Mouse (Mus musculus) embryo, embryonic 11.5 days (tissue): ENCODE measurements around the gene Hdac9.
"Not testable (repeated sequence)": the region's sequence is repeated elsewhere in the genome, so short reads cannot be mapped to it uniquely, and the experiment has no call there.

Source experiments
- DNase-seq: peaks from one replicate; pipeline ENCODE4 v3.0.0-alpha.2; 2012; ENCODE audit warnings: low read depth, low spot score

The Hdac9 gene

GRCm38 (mm10) chr12:34092953-34093352, 823.9 kb downstream of the Hdac9 start:
- no peak for DNase-seq

- no peak for DNase-seq
Observed at GRCm38 (mm10) chr12:34091851-34092250, 825.0 kb downstream of the Hdac9 start.

- DNase-seq: peak; percentile 5
Observed at GRCm38 (mm10) chr12:34087292-34087942, 829.5 kb downstream of the Hdac9 start.

- no peak for DNase-seq
Observed at GRCm38 (mm10) chr12:34076981-34077380, 839.9 kb downstream of the Hdac9 start.

- DNase-seq: no peak
Observed at GRCm38 (mm10) chr12:34075805-34076509, 840.9 kb downstream of the Hdac9 start.

- DNase-seq: no peak
Observed at GRCm38 (mm10) chr12:34052508-34052907, 864.4 kb downstream of the Hdac9 start.

- DNase-seq: no peak
Observed at GRCm38 (mm10) chr12:34052036-34052435, 864.9 kb downstream of the Hdac9 start.

- DNase-seq: no peak
Observed at GRCm38 (mm10) chr12:34051112-34051511, 865.8 kb downstream of the Hdac9 start.

- no peak for DNase-seq
Observed at GRCm38 (mm10) chr12:34040949-34041348, 875.9 kb downstream of the Hdac9 start.

GRCm38 (mm10) chr12:34040061-34040460, 876.8 kb downstream of the Hdac9 start:
- DNase-seq: no peak

GRCm38 (mm10) chr12:34009796-34010195, 907.1 kb downstream of the Hdac9 start:
- not testable (repeated sequence) for DNase-seq
